Mouse (Mus musculus) erythroblast, embryonic 14.5 days (primary cell): ENCODE results near the gene Carmil3.

Experiments
- GATA1 ChIP-seq: IDR thresholded peaks from 2 replicates; pipeline ENCODE4 v1.6.1; 2012; ENCODE audit warnings: low read length, inconsistent platforms, mixed read lengths
- TAL1 ChIP-seq: IDR thresholded peaks from 3 replicates; pipeline ENCODE4 v1.6.1; 2012; ENCODE audit warnings: low read length, inconsistent platforms, mixed read lengths

DNA sequence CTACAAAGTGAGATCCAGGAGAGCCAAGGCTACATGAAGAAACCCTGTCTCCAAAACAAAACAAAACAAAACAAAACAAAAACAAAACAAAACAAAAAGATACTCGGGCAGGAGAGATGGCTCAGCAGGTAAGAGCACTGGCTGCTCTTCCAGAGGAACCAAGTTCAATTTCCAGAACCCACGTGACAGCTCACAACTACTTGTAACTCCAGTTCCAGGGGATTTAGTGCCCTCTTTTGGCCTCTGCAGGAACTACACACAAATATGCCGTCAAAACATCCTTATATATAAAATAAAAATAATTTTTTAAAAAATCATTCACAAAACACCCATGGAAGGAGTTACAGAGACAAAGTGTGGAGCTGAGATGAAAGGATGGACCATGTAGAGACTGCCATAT lies 37.5 kb downstream of the Carmil3 start:
- TF ChIP-seq GATA1 (no peak), TAL1 (no peak)
